Mouse (Mus musculus) spleen, adult 12 weeks (tissue): ENCODE measurements around the gene Gadl1.

Experiments
- DNase-seq: peaks from one replicate; pipeline ENCODE4 v3.0.0; 2022; ENCODE audit warnings: low spot score

Gene Gadl1

DNA sequence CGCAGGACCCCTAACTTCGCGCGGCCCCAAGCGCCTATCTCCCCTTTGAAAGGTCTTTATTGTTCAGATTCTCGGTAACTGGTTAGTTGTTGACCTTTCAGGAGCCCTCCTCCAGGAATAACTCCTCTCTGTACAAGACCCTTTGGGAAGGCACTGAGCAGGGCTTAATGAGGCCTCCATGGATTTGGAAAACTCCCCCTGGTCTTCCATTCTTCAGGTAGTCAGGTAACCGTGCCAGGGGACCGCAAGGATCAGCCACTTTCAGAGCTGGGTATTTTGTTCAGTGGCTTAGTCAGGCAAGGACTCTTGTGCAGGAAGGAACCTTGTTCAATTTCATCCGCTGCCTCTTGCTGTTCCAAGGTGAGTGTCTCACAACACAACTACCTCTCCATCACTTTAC, at the start of gene Gadl1:
Gadl1 (plus strand) TSS at position 301 of the 400 bp plus-strand sequence.
- no peak for DNase-seq

DNA sequence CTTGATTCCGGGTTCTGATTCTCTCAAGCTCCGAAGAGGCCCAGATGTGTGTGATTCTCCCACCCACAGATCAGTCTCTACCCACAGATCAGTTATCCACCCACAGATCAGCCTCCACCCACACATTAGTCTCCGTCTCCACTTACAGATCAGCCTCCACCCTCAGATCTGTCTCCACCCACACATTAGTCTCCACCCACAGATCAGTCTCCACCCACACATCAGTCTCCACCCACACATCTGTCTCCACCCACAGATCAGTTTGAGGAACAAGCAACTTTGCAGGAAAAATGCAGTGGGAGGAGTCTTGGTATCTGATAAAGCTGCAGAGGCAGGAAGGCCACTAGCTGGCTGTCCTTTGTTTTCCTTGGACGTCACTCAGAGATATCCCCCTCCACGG, 46.5 kb upstream of the Gadl1 start:
- no peak for DNase-seq

DNA sequence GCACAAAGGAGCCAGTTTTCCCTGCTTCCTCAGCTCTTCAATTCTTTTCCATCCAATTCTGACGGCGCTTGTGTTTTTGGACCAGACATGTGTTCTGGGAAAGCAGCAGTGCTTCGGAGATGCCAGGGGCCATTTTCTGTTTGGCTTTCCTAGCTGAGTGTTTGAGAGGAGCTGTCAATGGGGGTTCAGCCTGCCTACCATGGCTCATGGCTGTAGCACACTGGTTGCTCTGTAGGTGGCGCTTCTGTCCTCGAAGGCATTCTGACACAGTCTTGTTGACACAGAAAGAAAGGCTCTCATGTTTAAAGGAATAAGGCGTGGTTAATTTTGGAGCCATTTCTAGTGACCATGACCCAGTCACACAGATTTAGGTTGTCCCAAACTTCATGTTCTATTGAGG, 45.9 kb upstream of the Gadl1 start:
- no peak for DNase-seq

DNA sequence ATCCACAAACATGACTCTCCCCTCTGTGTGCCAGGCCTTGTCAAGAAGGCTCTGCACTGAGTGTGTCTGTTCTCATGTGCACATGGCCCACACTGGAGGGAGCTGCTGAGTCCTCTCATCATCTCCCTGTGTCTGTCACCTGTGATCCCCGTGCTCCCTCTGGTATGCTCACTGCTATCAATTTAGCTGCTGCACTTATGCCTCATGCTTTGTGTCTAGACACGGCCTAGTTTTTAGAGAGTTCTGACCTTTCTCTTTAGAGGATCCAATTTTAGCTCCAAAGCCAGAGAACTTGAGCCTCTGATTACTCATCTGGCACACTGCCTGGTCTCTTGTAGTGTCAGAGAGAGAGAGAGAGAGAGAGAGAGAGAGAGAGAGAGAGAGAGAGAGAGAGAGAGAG, 42.0 kb upstream of the Gadl1 start:
- DNase-seq = no peak

DNA sequence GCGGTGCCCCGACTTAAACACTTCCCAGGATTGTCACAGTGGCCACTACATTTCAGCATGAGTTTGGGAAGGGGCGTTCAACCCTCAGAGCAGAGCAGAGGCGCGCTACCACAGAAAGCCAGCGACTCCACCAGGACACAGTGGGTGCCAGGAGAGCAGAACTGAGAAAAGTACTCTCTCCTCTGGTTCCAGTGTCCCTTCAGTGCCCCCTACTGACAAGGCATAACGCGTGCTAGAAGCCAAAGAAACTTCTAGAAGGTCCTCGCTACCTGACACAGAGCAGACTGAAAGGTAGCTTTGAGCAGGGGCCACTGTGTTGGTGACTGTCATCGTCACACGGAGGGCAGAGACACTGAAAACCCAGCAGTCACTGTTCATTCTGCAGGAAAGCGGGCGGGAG, 39.1 kb upstream of the Gadl1 start:
- DNase-seq = no peak

DNA sequence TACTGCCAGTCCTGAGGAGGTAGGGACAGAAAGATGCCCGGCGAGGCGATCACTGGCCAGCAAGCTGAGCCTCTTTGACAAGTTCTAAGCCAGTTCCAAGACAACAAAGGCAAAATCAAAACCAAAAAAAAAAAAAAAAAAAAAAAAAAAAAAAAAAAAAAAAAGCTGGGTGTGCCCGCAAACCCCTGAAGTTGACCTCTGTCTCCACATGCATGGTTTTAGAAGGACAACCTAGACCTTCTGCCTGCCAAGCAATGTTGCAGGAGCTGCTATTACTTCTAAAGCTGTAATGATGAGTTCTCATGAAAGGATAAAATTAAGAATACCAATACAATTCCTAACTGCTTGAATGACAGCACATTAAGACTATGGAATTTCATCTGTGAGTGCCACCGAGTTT, 38.6 kb upstream of the Gadl1 start:
- DNase-seq = no peak

DNA sequence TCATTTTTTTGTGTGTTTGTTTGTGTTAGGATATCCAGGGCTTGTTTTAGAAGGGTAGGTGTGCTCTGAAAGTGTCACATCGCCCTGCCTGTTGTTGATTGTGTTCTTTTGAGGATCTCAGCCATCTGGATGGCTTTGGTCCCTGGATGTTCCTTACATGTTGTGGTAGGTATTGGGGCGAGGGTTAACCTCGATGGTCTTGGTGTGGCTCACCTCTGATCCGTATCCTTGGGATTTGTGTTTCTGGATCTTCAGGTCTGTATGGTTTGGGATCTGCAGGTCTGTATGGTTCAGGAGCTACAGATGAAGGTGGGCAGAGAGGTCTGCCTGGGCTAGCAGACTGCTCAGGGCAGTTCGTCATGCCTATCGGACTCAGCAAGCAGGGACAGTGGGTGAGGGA, 28.8 kb upstream of the Gadl1 start:
- DNase-seq = no peak

DNA sequence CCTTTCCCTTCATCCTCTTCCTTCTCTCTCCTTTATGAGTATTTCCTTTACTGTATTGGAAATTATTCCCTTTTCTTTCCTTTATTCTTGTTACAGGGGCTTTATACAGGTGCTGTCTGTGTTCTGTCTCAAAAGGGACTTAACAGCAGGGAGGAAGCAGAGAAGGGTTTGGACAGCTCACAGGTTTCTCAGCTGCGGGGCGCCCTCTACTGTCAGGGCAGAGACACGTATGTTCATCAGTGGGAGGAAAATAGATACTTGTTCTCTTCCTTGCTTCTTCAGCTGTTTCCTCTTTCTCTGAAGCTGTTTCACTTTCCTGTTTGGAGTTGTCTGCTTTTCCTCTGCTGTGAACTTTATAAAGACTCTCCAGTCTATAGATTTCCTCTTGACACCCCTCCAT, 28.1 kb upstream of the Gadl1 start:
- no peak for DNase-seq

DNA sequence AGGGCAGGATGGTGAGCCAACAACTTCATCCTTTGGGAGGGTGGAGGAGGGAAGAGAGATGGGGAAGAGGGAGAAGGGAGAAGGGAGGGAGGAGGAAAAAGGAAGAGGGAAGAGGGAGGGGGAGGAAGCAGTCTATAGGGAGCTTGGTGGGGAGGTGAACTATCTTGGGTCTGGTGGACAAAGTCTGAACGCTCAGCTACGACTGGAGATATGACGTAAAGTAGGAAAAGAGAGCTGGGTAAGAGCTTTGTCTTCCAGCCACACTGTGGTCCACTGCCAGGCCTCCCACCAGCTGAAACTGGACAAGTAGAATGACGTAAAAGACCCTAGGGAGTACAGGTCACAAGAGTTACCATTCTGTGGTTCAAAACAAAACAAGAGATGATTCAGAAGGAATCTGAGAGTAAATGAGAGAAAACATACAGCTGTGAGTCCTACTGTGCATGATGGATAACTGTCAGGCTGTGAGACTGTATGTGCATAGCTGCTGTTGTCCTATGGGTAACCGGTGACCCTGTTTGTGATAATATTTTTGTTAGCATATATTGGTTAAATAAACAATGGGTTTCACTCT, 26.5 kb upstream of the Gadl1 start:
- no peak for DNase-seq

DNA sequence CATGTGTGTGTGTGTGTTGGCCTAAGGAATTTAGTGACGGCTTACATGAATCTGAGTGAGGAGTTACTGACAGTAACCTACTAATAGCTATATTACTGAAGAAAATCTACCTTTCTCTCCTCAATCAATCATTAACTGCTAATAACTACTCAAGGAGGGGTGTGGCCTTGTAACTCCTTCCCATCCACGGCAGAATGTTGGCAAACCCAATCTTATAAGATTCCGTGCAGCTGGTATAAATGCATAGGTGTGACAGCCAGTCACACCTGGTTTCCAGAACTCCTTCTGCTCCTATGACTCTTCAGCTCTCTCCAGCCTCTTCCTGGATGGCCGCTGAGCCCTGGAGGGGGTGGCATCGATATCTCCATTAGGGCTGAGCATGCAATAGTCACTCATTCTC, 25.8 kb upstream of the Gadl1 start:
- DNase-seq = no peak

DNA sequence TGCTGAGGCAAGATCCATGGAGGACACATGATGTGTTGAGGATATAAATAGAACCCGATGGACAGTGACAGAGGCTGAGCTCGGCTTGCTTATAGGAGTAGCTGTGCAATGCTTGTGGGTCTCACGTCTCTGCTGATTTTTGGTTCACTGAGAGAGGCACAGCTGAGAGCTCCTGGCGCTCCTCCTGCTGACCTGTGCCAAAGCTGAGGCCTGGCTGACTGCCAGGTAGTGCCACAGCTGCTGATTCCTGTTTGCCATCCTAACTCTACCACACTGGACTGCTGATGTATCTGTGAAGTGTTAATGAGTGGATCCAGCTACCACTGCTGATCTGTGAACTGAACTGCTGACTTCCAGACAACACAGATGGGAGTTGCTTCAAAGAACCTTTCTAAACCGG, 21.7 kb upstream of the Gadl1 start:
- DNase-seq = no peak

DNA sequence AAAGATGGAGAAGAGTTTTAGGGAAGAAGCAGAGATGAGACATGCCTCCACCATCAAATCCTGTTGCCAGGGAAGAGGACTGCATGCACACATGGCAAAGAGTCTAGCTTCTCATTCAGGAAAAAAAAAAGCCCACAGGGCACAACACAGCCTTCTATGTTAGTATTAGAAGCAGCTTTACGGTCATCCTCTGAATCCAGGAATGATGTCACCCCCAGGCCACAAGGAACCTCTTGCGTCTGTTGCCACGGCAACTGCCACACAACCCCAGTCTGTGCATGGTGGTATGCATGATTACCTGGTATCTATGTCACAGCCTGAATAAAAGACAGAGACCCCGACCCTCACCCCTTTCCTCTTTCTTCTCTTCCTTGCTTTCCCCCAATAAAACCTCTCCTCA, 16.1 kb upstream of the Gadl1 start:
- no peak for DNase-seq

DNA sequence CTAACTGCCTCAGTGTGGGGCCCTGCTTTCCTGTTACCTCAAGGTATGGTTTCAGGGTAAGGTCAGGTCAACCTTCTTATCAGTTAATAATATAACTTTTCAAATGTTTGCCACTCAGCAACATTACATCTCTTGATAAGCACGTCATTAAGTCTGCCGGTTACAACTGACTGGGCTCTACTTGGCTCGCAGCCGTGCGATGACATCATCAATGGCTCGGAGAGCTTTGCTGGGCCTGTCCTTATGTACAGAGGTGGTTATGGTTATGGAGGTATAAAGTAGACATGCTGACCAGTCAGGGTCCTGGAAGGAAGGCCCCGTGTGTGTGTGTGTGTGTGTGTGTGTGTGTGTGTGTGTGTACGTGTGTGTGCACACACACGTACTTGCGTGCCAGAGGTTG, 15.3 kb upstream of the Gadl1 start:
- no peak for DNase-seq

DNA sequence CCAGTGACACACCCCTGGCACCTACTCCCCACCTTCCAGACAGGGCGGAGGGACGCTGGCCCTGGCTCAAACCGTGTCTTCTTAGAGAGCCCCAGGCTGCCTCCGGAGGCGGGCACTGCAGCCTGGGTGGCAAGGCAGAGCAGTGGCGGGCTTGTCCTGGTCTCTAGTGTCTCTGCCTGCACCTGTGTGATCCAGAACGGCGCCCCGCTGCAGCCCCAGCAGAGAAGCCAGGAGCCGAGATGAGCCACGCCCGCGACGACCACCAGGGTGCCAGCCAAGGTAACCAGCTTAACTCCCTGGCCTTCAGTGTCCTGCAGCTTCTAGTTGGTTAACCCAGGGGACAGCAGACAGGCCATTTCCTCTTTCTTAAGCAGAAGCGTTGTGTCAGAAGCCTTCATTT, 930 bp upstream of the Gadl1 start:
- DNase-seq = no peak

DNA sequence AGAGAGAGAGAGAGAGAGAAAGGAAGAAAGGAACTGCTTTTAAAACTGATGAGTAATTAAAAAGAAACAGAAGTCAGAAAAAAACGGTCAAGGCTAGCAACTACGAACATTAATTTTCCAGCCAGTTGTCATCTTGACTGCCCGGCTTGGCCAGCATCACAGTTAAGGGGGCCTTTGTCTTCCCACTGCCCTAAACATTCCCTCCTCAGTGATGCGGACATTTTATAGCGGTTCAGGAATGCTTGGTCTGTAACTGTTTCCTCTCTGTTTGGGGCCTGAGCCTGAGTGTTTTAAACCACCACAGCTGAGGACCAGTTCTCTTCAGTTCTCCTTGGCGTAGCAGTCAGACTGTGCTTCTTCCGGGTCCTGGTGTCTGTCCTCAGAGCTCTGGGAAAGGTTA, 4.8 kb downstream of the Gadl1 start:
- no peak for DNase-seq

DNA sequence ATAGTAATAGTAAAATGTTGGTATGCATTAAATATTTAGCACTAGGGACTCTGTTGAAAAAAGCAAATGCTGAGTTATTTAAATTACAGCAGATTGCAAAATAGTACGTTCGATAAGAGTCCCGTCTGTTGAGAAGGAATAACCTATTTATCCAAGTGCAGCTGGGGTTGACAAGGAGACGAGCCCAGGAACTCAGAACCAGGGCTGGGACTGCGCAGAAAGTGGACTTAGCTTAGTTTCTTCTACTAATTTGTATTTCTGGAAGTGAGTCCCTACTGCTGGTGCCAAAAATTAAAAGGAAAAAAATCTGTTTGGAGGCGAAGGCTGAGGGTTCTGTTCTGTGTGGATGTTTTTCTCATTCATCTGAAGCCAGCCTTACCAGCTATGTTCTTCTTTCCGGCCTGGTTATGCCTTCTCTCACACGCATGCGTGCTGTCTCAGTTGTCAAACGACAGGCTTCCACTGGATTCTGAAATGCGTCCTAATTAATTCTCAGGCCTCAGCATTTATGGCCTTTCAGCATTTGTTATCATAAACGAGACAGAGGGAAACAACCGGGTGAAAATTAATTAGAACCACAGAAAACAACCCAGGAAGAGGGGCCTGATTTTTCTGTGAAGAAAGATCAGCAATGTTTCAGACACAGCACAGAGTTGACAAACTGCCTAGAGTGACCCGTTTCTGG, 6.5 kb downstream of the Gadl1 start:
- DNase-seq = no peak

DNA sequence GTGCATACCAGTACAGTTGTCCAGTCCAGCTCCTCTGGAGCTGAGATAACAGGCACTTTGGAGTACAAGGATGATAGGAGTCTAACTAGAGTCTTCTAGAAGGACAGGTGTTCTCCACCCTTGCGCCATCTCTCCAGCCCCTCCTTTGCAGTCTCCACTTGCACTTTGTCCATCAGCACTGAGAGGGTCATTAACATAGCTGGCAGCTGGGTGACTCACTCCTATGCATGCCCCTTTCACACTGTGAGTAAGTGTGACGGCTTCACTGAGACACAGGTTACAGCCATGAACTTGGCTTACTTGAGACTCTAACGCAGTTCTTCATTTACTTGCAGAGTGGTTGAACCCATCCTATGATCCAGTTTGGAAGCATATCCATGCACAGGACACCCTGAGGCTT, 10.5 kb downstream of the Gadl1 start:
- no peak for DNase-seq

DNA sequence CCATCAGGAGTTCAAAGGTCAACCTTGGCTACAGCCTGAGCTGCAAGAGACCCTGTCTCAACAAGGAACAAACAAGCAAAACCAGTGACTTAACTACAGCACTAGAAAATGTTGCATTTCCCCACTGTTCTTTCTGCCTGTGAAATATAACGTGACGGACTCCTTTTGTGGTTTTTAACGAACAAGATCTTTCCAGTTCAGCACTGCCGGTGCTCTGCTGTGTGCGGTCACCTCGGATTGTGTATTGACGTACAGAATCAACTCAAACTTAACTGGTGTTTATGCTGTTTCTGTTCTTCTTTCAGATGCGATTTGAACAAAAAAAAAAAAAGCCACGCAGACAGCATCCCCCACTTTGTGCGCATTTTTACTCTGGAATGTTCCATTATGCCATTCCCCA, 13.4 kb downstream of the Gadl1 start:
- DNase-seq = no peak

DNA sequence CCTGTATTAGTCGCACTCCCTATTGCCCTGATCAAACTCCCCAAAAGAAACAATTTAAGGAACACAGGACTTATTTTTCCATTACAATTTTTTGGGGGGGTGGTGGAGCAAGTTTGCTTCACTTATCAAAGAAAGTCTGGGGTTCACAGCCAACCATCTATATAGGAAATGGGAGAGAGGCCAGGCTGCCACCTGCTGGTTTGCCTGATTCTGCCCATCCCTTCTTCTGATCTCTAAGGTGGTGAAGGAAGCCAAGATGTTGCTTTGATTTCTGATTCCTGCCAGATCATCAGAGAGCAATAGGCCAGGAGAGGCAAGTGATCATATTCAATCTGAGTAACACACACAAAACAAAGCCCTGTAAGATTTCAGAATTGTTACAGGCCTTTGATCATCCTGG, 14.8 kb downstream of the Gadl1 start:
- DNase-seq = no peak

DNA sequence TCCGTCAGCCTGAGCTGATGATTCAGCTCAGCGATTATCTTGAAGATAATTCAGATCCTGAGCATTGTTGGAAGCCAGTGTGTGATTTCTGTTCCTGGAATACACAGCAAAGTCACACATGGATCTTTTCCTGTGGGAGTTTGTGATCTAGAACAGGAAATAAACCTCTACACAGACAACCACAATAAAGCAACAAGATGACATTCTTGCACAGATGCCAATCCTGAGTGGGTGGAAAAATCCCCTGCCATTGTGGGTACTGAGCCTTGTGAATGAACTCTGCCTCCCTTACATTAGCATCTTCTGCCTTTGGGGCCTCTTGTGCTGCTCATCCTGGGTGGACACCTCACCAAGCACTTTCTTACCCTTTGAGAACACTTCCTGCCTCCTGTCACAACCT, 22.5 kb downstream of the Gadl1 start:
- DNase-seq = no peak

DNA sequence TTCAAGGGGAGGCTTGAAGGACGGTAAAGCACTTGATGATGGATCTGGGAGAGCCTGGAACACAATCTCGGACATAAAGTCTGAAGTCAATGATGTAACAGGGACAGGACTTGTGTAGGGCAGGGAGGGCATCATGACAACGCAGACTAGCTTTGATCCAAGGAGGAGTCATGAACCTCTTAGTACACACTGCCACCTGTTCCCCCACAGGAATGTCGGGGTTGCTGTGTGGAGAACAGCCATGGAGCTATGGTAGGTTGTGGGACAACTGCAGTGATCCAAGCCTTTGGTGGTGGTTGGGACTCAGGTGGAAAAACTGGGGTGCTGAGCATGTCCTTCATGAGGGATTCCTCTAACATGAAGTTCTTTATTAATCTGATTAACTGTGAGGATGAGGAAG, 23.5 kb downstream of the Gadl1 start:
- DNase-seq = no peak

DNA sequence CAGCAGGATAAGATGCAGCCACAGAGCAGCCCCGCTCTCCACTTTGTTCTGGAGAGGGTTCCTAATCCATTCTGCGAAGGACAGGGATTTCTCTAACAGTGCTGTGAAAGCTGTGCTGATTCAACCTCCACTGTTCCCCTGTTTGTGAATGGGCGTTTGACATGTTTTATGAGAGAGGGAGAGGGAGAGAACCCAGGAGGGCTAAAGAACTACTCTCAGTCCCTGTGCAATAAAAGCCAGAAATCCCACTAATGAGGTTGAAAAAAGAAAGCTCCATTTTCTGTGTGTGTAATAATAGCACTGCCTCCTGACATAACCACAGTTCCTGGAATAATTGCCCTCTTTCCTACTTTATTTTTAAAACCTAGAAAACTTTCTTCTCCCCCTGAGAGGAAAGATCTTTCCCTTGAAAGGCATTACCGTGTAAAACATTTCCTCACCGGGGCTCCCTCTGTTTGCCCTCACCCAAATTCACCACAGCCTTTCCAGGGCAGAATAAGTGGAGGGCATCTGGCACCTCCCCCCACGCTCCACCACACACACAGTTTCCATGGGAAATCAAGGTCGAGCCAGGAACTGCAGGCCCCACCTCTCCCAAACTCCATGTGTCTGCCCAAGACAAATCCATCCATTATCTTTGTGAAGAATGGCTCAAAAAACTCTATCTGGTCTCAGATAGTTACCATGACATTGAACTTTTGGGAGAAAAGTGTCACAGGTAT, 24.1 kb downstream of the Gadl1 start:
- no peak for DNase-seq

DNA sequence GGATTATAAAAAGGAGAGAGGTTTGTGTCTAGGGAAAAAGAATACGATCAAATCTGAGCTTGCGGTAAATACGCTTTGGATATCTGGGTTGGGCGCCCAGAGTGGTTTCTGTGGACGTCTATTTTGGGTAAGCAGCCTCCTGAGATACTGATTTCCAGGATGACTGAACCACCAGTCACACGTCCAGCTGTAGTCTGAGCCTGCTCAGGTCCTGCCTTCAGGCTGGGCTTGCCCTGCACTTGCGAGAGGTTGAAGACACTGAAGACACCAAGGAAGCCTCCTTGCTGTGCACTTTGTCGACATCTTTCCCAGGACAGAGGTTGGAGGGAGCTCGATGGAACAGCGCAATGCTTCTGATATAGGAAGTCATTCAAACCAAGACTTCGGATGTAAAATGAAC, 25.0 kb downstream of the Gadl1 start:
- no peak for DNase-seq

DNA sequence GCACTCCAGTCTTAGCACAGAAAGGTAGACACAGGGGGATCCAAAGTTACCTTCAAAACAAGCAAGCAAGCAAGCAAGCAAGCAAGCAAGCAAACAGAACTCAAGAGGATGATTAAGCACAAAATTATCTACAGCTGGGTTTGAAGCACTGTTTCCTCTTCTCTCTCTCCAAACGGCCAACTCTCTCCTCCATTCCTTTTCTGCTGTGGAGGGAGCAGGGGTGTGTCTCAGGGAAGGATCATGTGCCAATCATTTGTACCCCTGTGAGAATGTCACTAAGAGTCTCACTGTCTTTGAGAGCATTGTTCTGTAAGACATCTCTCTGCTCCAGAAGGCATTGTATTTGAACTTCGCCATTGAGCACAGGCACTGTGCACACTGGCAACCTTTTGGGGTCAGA, 27.1 kb downstream of the Gadl1 start:
- no peak for DNase-seq
